Mouse (Mus musculus) liver, embryonic 14.5 days (tissue): ENCODE data around the gene Cxcl14.

Source experiments
- CTCF ChIP-seq: IDR thresholded peaks from 2 replicates; pipeline ENCODE4 v1.5.1; 2016; ENCODE audit warnings: antibody characterized with exemption, low read depth, control low read depth
- EP300 ChIP-seq: IDR thresholded peaks from 2 replicates; pipeline ENCODE4 v1.6.1; 2016; ENCODE audit warnings: antibody characterized with exemption, low read depth

DNA sequence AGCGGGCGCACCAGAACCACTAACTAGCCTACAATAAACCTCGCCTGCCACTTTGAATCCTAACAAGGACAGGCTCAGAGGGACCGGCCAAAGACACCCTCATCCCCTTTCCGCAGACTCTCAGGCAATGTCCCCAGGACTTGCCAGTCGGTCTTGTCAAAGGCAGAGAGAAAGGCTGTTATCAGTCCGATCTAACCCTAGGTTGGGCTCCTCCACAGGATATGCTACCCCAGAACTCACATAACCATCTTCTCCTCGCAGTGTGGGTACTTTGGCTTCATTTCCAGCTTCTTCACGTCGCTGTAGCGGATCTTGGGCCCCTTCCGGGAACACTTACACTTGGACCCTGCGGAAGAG lies 787 bp downstream of the Cxcl14 start:
- TF ChIP-seq CTCF (no peak), EP300 (no peak)
